Mouse (Mus musculus) erythroblast, embryonic 14.5 days (primary cell): ENCODE measurements around the gene Timm8a2. TPM values are rescaled to one million over a fixed set of nuclear protein-coding genes. Genes with fewer than 3 reads are reported as not detected.

Source experiments
- H3K27me3 ChIP-seq: 2 replicates; pipeline ENCODE4 v1.6.1; 2012; ENCODE audit warnings: inconsistent platforms; ENCODE audit not compliant: control insufficient read depth
- H3K36me3 ChIP-seq: 2 replicates; pipeline ENCODE4 v1.6.1; 2012; ENCODE audit warnings: mild to moderate bottlenecking, inconsistent platforms; ENCODE audit not compliant: control insufficient read depth
- H3K4me1 ChIP-seq: 2 replicates; pipeline ENCODE4 v1.6.1; 2012; ENCODE audit warnings: inconsistent platforms; ENCODE audit not compliant: control insufficient read depth
- H3K4me3 ChIP-seq: replicated peaks from 2 replicates; pipeline ENCODE3; 2012; ENCODE audit warnings: moderate library complexity, mild to moderate bottlenecking, inconsistent platforms
- H3K9me3 ChIP-seq: 2 replicates; pipeline ENCODE4 v1.6.1; 2012; ENCODE audit warnings: low read length, inconsistent platforms, mixed read lengths; ENCODE audit not compliant: control insufficient read depth
- GATA1 ChIP-seq: IDR thresholded peaks from 2 replicates; pipeline ENCODE4 v1.6.1; 2012; ENCODE audit warnings: low read length, inconsistent platforms, mixed read lengths
- TAL1 ChIP-seq: IDR thresholded peaks from 3 replicates; pipeline ENCODE4 v1.6.1; 2012; ENCODE audit warnings: low read length, inconsistent platforms, mixed read lengths
- polyA plus RNA-seq: library from polyadenylated mRNA; stranded (reverse); fragments of >175 nt; gene quantifications from 2 replicates; pipeline ENCODE4 v1.2.3, GENCODE M21; 2012

The Timm8a2 gene
- polyA plus RNA-seq, 1 experiment, result not detected

DNA sequence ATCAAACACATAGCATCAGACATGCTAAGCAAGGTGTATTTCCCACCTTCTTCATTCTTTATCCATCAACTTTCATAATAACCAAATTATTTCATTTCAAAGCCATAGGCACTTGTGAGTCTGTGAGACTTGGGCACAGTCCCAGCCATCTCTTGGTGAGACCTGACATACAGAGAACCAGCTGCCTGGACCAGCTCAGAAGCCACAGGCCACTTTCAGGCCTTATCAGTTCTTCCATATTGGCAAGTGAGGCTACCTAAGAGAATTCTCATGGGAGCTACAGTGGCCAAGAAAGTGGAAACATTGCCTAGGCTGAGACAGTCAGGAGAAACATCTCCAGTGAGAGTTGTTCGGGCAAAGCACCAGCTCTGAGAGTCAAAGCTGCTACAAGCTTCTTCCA lies 11.4 kb upstream of the Timm8a2 start:
- Histone ChIP-seq H3K27me3 (no peaks in the 10 kb centered on the region; the same call in 1 of the 2 replicates), H3K36me3 (peaks cover 8% of the 10 kb centered on the region), H3K4me3 (no peak overlapping the region), H3K9me3 (no peaks in the 10 kb centered on the region), H3K4me1 (peaks cover 27% of the 10 kb centered on the region)
- TF ChIP-seq GATA1, result no peak

DNA sequence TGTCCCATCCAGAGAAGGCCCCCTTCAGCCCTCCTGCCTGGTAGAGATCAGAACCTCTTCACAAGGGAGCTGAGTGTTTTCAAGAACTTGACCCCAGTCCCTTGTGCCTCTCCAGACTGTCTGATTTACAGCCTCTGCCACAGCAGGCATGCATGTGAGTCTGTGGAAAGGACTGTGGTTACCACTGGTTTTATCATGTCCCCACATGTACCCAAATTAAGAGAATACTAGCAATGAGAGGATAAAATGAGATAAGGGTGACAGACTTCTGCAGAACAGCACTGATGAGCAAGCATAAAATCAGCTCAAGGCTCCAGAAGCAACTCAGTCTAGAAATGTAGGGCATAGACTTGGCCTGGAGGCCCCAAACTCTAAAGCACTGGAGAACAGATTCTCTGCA lies 10.5 kb upstream of the Timm8a2 start:
- H3K4me1 ChIP-seq, result peaks cover 27% of the 10 kb centered on the region

DNA sequence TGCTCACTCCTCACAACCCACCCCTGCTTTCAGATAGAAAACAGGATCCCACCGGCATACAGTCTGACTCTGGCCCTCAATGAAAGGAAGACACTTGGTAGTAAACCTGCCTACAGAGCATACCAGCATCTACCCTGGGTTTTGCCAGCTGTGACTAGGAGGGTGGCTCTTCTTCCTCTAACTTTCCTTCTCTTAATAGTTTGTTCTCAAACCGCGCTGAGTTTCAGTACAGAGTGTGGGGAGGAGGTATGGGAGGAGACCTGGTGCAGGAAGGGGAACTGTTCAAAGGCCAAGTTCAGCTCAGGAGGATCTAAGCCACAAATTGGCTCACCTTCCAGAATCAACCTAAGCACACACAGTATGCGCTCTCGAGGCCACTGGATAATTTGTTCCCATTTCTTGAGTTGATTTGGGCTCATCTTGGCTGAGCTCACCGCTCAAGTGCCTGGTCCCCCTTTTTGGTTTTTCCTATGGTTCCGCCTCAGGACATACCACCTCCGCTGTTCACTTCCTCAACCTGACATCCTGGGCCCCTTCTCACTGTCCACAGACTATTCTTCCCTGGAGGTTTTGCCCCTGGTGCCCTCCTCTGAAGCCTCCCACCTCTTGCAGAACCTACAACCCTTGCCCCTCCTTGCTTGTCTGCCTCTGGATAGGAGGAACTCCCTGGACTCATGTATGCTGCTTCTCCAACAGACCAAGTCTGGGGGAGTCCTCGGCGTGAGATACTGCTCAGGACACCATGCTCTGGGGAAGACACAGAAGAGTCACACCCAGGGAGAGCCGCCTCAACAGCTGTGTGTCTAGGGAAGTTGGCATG lies 5.3 kb upstream of the Timm8a2 start:
- Histone ChIP-seq H3K4me1 (peaks cover 7% of the 10 kb centered on the region), H3K9me3 (no peaks in the 10 kb centered on the region), H3K36me3 (no peaks in the 10 kb centered on the region), H3K4me3 (no peak overlapping the region), H3K27me3 (no peaks in the 10 kb centered on the region; the same call in 1 of the 2 replicates)
- TF ChIP-seq GATA1, result no peak
- no peak for TF ChIP-seq TAL1

More for the DNA sequence above, 10.5 kb upstream of the Timm8a2 start:
- Histone ChIP-seq H3K4me3 (no peak overlapping the region), H3K27me3 (no peaks in the 10 kb centered on the region; the same call in 1 of the 2 replicates), H3K36me3 (peaks cover 8% of the 10 kb centered on the region), H3K9me3 (no peaks in the 10 kb centered on the region)
- TF ChIP-seq GATA1, result no peak
- TF ChIP-seq TAL1, result no peak

DNA sequence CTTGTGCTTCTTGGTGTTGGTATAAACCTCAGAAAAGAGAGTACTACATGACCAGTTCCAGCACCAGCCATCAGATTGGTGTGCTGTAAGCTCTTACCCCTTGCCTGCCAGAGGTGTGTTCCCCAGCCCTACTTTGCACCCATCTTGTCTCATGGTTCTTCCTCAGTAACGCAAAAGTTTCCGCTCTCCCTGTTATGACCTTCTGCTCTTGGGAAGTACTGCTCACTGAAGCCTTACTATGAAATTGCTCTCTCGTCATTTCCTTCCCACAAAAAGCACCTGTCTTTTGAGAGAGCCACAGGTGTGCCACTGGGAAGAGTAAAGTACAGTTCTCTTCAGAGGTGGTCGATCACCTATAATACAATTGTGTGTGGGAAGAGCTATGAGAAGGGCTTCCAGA lies 4.6 kb upstream of the Timm8a2 start:
- Histone ChIP-seq H3K4me3 (no peak overlapping the region), H3K9me3 (no peaks in the 10 kb centered on the region; the same call in 1 of the 2 replicates), H3K4me1 (peaks cover under 1% of the 10 kb centered on the region; the same call in 1 of the 2 replicates), H3K36me3 (no peaks in the 10 kb centered on the region), H3K27me3 (no peaks in the 10 kb centered on the region; the same call in 1 of the 2 replicates)
- TF ChIP-seq GATA1, result no peak
- no peak for TF ChIP-seq TAL1

DNA sequence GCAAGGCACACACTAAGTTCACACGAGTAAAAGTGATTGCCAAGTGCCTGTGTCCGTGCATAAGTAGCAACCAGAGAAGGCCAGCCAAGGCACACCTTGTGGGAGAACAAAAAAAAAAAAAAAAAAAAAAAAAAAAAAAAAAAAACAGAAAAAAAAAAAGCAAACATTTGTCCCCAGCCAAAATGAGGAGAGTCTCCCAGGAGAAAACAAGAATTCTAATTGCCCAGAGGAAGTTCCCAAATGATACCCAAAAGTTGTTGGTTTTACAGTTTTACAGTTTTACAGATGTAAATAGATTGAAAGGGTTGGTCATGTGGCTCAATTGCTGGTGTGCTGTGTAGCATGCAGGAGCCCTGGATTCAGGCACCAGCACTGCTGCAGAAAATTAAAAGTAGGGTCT lies 2.4 kb upstream of the Timm8a2 start:
- TF ChIP-seq TAL1 (no peak), GATA1 (no peak)
- Histone ChIP-seq H3K9me3 (no peaks in the 10 kb centered on the region; the same call in 1 of the 2 replicates), H3K4me3 (no peak overlapping the region), H3K36me3 (no peaks in the 10 kb centered on the region), H3K4me1 (no peaks in the 10 kb centered on the region), H3K27me3 (no peaks in the 10 kb centered on the region)

DNA sequence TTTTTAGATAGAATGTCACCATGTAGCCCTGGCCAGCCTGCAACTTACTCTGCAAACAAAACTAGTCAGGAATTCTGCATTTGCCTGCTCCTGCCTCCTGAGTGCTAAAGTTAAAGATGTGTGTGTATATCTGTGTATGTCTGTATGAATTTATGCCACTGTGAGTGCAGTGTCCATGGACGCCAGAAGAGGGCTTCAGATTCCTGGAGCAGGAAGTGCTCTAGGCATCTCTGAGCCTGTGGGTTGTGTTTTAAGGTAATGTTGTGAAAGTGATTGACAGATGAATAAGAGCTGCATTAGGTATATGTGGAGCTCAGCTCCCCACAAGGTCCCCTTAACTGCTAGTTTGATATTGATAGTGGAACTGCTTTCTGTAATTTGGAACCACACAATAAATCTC lies 707 bp downstream of the Timm8a2 start:
- Histone ChIP-seq H3K27me3 (no peaks in the 10 kb centered on the region), H3K36me3 (no peaks in the 10 kb centered on the region), H3K9me3 (no peaks in the 10 kb centered on the region; the same call in 1 of the 2 replicates), H3K4me3 (no peak overlapping the region), H3K4me1 (no peaks in the 10 kb centered on the region)
- no peak for TF ChIP-seq GATA1
- no peak for TF ChIP-seq TAL1

DNA sequence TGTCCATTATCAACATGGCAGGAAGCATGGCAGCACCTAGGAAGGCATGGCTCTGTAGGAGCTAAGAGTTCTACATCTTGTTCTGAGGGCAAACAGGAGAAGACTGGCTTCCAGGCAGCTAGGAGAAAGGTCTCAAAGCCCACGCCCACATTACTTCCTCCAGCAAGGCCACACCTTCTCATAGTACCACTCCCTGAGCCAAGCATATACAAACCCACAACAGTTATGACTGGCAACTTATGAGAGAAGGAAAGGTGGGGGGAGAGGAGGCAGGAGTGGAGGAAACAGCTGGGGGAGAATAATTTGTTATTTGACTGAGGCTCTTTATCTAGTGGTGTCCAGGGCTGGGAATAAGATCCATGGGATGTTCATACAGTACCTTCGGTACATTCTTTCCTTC lies 1.4 kb downstream of the Timm8a2 start:
- TF ChIP-seq TAL1 (no peak), GATA1 (no peak)
- no peaks in the 10 kb centered on the region for H3K4me1 ChIP-seq
- H3K4me3 ChIP-seq, result no peak overlapping the region
- H3K9me3 ChIP-seq, result no peaks in the 10 kb centered on the region; the same call in 1 of the 2 replicates
- H3K27me3 ChIP-seq, result no peaks in the 10 kb centered on the region
- H3K36me3 ChIP-seq, result no peaks in the 10 kb centered on the region

DNA sequence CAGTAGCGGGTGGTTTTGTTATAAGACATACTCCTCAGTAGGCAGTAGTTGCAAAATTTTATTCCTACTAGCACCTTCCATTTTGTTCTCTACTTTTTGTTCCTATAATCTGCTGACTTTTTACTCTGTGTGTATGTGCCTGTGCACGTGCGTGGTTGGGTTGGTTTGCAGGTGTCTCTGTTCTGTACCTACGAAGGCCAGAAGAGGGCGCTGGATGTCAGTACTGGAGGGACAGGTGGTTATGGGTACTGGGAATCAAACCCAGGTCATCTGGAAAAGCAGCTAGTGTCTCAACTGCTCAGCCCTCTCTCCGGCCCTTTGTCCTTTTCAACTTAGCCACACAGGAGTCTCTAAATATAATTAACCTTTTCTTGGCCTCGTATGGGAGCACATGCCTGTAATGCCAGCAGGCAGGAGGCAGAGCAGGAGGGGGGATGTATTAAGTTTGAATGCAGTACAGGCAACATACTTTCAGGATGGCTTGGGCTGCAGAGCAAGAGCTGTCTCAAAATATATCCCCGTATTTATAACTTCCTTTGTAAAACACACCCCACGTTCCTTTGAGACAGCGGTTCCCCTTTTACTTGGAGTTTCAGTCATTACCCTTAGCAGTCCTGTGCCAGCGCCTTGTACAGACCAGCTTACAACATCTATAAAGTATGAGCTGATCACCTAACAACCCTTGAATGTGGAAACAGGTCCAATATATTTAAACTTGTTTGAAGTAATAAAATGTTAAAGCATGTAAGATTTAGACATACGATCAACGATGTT lies 4.6 kb downstream of the Timm8a2 start:
- TF ChIP-seq TAL1, result no peak
- no peak for TF ChIP-seq GATA1
- peaks cover 14% of the 10 kb centered on the region for H3K4me1 ChIP-seq
- no peaks in the 10 kb centered on the region for H3K36me3 ChIP-seq

DNA sequence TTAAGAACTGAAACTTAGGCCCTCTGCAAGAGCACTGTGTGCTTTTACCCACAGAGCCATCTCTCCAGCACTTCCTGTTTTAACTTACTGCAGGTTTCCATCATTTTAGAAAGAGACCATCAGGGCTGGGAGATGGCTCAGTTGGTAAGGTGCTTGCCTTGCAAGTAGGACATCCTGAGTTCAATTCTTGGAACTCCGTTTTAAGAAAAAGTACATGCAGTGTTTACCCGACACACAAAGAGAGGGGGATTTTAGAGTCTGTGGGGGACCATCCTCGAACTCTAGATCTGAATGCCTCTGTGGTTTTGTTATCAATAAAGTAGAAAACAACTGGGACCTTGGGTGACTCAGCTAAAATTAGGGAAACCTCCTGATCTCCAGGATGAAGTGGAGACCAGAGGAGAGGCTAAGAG lies 6.9 kb downstream of the Timm8a2 start:
- Histone ChIP-seq H3K4me1 (peaks cover 14% of the 10 kb centered on the region), H3K4me3 (no peak overlapping the region)
- no peak for TF ChIP-seq TAL1
- TF ChIP-seq GATA1, result no peak

More for the DNA sequence above, 4.6 kb downstream of the Timm8a2 start:
- no peaks in the 10 kb centered on the region for H3K27me3 ChIP-seq
- no peaks in the 10 kb centered on the region; the same call in 1 of the 2 replicates for H3K9me3 ChIP-seq
- H3K4me3 ChIP-seq, result no peak overlapping the region

More for the DNA sequence above, 6.9 kb downstream of the Timm8a2 start:
- Histone ChIP-seq H3K27me3 (no peaks in the 10 kb centered on the region), H3K9me3 (no peaks in the 10 kb centered on the region; the same call in 1 of the 2 replicates), H3K36me3 (no peaks in the 10 kb centered on the region)
